Comparison of ENCODE assay signal across 7 mouse cellular contexts in the genomic region with DNA sequence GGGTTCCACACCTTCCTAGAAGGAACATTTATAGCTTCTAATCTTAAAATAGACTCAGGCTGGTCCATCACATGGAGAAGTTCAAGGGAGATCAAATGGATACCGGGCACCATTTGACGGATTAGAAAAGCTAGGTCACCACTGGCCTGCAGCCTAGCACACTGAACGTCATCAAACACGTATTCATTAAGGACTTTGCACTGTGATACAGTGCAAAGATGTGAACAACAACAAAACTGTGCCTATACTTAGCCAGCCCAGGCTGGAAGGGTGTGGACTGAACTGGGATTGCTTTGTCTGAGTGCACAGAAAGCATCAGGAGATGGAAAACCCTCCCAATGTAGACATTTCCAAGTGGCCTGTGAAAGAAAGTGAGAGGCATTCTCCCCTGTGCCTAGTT. TPM values are rescaled to one million over a fixed set of nuclear protein-coding genes. Genes with fewer than 3 reads are reported as not detected.
A peak's percentile ranks its signal among the peaks of the same experiment; 100 is the strongest.
DNase-seq lines count a peak whose midpoint lies in the region; ATAC-seq and TF ChIP-seq lines count a peak whose summit lies in the region.

No protein-coding gene starts in this region.

- H3K9me3 ChIP-seq in lung, embryonic 14.5 days (ENCODE audit: low read depth, low read length) = no peaks in the 10 kb centered on the region
- H3K9me3 ChIP-seq in forebrain, embryonic 11.5 days (ENCODE audit: control insufficient read depth, low read length) = no peaks in the 10 kb centered on the region
- no peaks in the 10 kb centered on the region for H3K9me3 ChIP-seq in intestine, postnatal 0 days (ENCODE audit: control insufficient read depth)

- peak overlapping the region; percentile 49 for H3K4me3 ChIP-seq in lung, embryonic 14.5 days (ENCODE audit: low read depth, low read length)
- H3K4me3 ChIP-seq in forebrain, embryonic 11.5 days (ENCODE audit: low read depth, low read length) = peak overlapping the region; percentile 40
- H3K4me3 ChIP-seq in intestine, postnatal 0 days (ENCODE audit: low read depth, low read length) = peak overlapping the region; percentile 51; the same call in 1 of the 2 replicates

- no peak for ATAC-seq in lung, embryonic 14.5 days (ENCODE audit: insufficient read depth)
- ATAC-seq in forebrain, embryonic 11.5 days (replicated peaks; ENCODE audit: low FRiP score) = 0 out of 2 replicates have a peak, but pooled peaks have one; percentile 8
- no peak for ATAC-seq in intestine, postnatal 0 days

- H3K4me1 ChIP-seq in lung, embryonic 14.5 days (ENCODE audit: insufficient read depth) = no peaks in the 10 kb centered on the region; the same call in 1 of the 2 replicates
- peaks cover 4% of the 10 kb centered on the region; the same call in 1 of the 2 replicates for H3K4me1 ChIP-seq in forebrain, embryonic 11.5 days (replicated peaks; ENCODE audit: control insufficient read depth, insufficient read depth, low read length)
- 0 out of 2 replicates have a peak, but pooled peaks cover under 1% of the 10 kb centered on the region for H3K4me1 ChIP-seq in intestine, postnatal 0 days (replicated peaks; ENCODE audit: control insufficient read depth, insufficient read depth, low read length)

- H3K9ac ChIP-seq in lung, embryonic 14.5 days = peak overlapping the region; percentile 71; the same call in 1 of the 2 replicates
- peak overlapping the region; percentile 81 for H3K9ac ChIP-seq in forebrain, embryonic 11.5 days (ENCODE audit: low read length)
- H3K9ac ChIP-seq in intestine, postnatal 0 days (ENCODE audit: low read depth, low read length) = 0 out of 2 replicates have a peak overlapping the region, but pooled peaks have one; percentile 48

- WGBS in lung, embryonic 14.5 days = 78% methylated on average over 4 of the region's 4 CpGs
- WGBS in forebrain, embryonic 11.5 days = 82% methylated on average over 4 of the region's 4 CpGs
- 71% methylated on average over 4 of the region's 4 CpGs for WGBS in intestine, postnatal 0 days

- DNase-seq in lung, embryonic 14.5 days = no peak
- no peak for DNase-seq in lung, postnatal 10 days
- no peak for DNase-seq in forebrain, embryonic 11.5 days (ENCODE audit: low spot score)
- peak; percentile 94 for DNase-seq in skeletal muscle tissue, adult 2 months (ENCODE audit: low read depth, low spot score)
- no peak for DNase-seq in B cell, adult 2 months
- no peak for DNase-seq in kidney, postnatal 36 days

- no peaks in the 10 kb centered on the region for H3K36me3 ChIP-seq in lung, embryonic 14.5 days (ENCODE audit: insufficient read depth)
- H3K36me3 ChIP-seq in forebrain, embryonic 11.5 days (ENCODE audit: control insufficient read depth, insufficient read depth, low read length) = no peaks in the 10 kb centered on the region
- H3K36me3 ChIP-seq in intestine, postnatal 0 days (ENCODE audit: control insufficient read depth, insufficient read depth) = no peaks in the 10 kb centered on the region

- no peak for TF ChIP-seq CTCF in lung, embryonic 14.5 days (IDR thresholded peaks at IDR 0.05; ENCODE audit: low read depth)
- TF ChIP-seq CTCF in intestine, postnatal 0 days (IDR thresholded peaks at IDR 0.05; ENCODE audit: low read depth) = no peak

- H3K27ac ChIP-seq in lung, embryonic 14.5 days (ENCODE audit: low read depth) = peak overlapping the region; percentile 98
- H3K27ac ChIP-seq in forebrain, embryonic 11.5 days (ENCODE audit: low read depth, low read length) = peak overlapping the region; percentile 92
- H3K27ac ChIP-seq in intestine, postnatal 0 days (ENCODE audit: low read depth, low read length) = 0 out of 2 replicates have a peak overlapping the region, but pooled peaks have one; percentile 76

- no peaks in the 10 kb centered on the region for H3K27me3 ChIP-seq in lung, embryonic 14.5 days (ENCODE audit: insufficient read depth, low read length)
- no peaks in the 10 kb centered on the region for H3K27me3 ChIP-seq in forebrain, embryonic 11.5 days (ENCODE audit: control insufficient read depth, insufficient read depth, low read length)
- no peaks in the 10 kb centered on the region for H3K27me3 ChIP-seq in intestine, postnatal 0 days (replicated peaks; ENCODE audit: control insufficient read depth, insufficient read depth, low read length)

- peak overlapping the region; percentile 79 for H3K4me2 ChIP-seq in lung, embryonic 14.5 days
- H3K4me2 ChIP-seq in forebrain, embryonic 11.5 days (ENCODE audit: low read depth, low read length, severe bottlenecking) = peak overlapping the region; percentile 85
- H3K4me2 ChIP-seq in intestine, postnatal 0 days (replicated peaks; ENCODE audit: low read depth) = peak overlapping the region; percentile 68; the same call in 1 of the 2 replicates

RNA-seq across cellular contexts. Expression of a gene that starts 0.8 kb away (rescaled TPM):
- 5.4 and 7.8 TPM in 2 replicates for polyA plus RNA-seq in lung, embryonic 14.5 days (2014; fragmentation: Nextera tagmentation; extraction: Ambion mirVana)
- 12.6 and 13.7 TPM in 2 replicates for polyA plus RNA-seq in forebrain, embryonic 11.5 days (2014; fragmentation: Nextera tagmentation; extraction: Ambion mirVana)
- 7.6 and 9.5 TPM in 2 replicates for polyA plus RNA-seq in intestine, postnatal 0 days (2015; fragmentation: Nextera tagmentation; extraction: Ambion mirVana)

RNA-seq across cellular contexts. Expression of a gene that starts 16.4 kb away (rescaled TPM):
- polyA plus RNA-seq in lung, embryonic 14.5 days (2014; fragmentation: Nextera tagmentation; extraction: Ambion mirVana) = 7.4 and 7.9 TPM in 2 replicates
- 52.5 and 56.6 TPM in 2 replicates for polyA plus RNA-seq in forebrain, embryonic 11.5 days (2014; fragmentation: Nextera tagmentation; extraction: Ambion mirVana)
- 23.7 and 23.8 TPM in 2 replicates for polyA plus RNA-seq in intestine, postnatal 0 days (2015; fragmentation: Nextera tagmentation; extraction: Ambion mirVana)

RNA-seq across cellular contexts. Expression of a gene that starts 18.8 kb away (rescaled TPM):
- 43.1 and 47.0 TPM in 2 replicates for polyA plus RNA-seq in lung, embryonic 14.5 days (2014; fragmentation: Nextera tagmentation; extraction: Ambion mirVana)
- 0.60 and 0.84 TPM in 2 replicates for polyA plus RNA-seq in forebrain, embryonic 11.5 days (2014; fragmentation: Nextera tagmentation; extraction: Ambion mirVana)
- 154 and 162 TPM in 2 replicates for polyA plus RNA-seq in intestine, postnatal 0 days (2015; fragmentation: Nextera tagmentation; extraction: Ambion mirVana)

RNA-seq across cellular contexts. Expression of a gene that starts 35.6 kb away (rescaled TPM):
- polyA plus RNA-seq in lung, embryonic 14.5 days (2014; fragmentation: Nextera tagmentation; extraction: Ambion mirVana) = not detected in 2 replicates
- not detected in 2 replicates for polyA plus RNA-seq in forebrain, embryonic 11.5 days (2014; fragmentation: Nextera tagmentation; extraction: Ambion mirVana)
- polyA plus RNA-seq in intestine, postnatal 0 days (2015; fragmentation: Nextera tagmentation; extraction: Ambion mirVana) = not detected in 2 replicates

RNA-seq across cellular contexts. Expression of a gene that starts 39.9 kb away (rescaled TPM):
- polyA plus RNA-seq in lung, embryonic 14.5 days (2014; fragmentation: Nextera tagmentation; extraction: Ambion mirVana) = 30.3 and 31.5 TPM in 2 replicates
- polyA plus RNA-seq in forebrain, embryonic 11.5 days (2014; fragmentation: Nextera tagmentation; extraction: Ambion mirVana) = 50.2 and 50.6 TPM in 2 replicates
- polyA plus RNA-seq in intestine, postnatal 0 days (2015; fragmentation: Nextera tagmentation; extraction: Ambion mirVana) = 11.3 and 12.0 TPM in 2 replicates

Comparison
In these comparisons a context has a peak if more than half of its experiments do, and no peak if none do; other contexts are left out.
1. RNA of a gene that starts 18.8 kb away (polyA plus RNA-seq): 154 to 162 TPM in intestine, postnatal 0 days and 43.1 to 47.0 TPM in lung, embryonic 14.5 days; 0.60 to 0.84 TPM in forebrain, embryonic 11.5 days; every median in the first group is over 10 times any median in the second.
2. Peak in every context shown above with its lines, with median percentiles within 50 percentile points of each other: H3K27ac ChIP-seq, H3K4me2 ChIP-seq, H3K4me3 ChIP-seq and H3K9ac ChIP-seq.